Mouse (Mus musculus): ENCODE data around the gene Foxa3.

The Foxa3 gene

GRCm38 (mm10) chr7:19024581-19025255 lies 1.4 kb upstream of the Foxa3 start:
- DNase-seq (ENCODE audit: low spot score in 2 of 2): peak; percentile 55 to 57

- DNase-seq (ENCODE audit: low spot score in 2 of 2): peak; percentile 88 to 96
Measured at GRCm38 (mm10) chr7:19024096-19024506, 763 bp upstream of the Foxa3 start, which contains the start of gene Sympk. Gene Sympk, plus strand, starts transcription at chr7:19024377.

GRCm38 (mm10) chr7:19022189-19022958 lies 964 bp downstream of the Foxa3 start:
- DNase-seq (ENCODE audit: low spot score in 2 of 2): no peak

GRCm38 (mm10) chr7:19021048-19021447 lies 2.3 kb downstream of the Foxa3 start:
- no peak for DNase-seq (ENCODE audit: low spot score in 2 of 2)

- DNase-seq (ENCODE audit: low spot score in 2 of 2): no peak
Measured at GRCm38 (mm10) chr7:19017909-19018308, 5.4 kb downstream of the Foxa3 start.

GRCm38 (mm10) chr7:19016042-19016441 lies 7.3 kb downstream of the Foxa3 start:
- DNase-seq (ENCODE audit: low spot score in 2 of 2): no peak

- DNase-seq (ENCODE audit: low spot score in 2 of 2): no peak
Measured at GRCm38 (mm10) chr7:19014452-19014851, 8.9 kb downstream of the Foxa3 start.

- no peak for DNase-seq (ENCODE audit: low spot score in 2 of 2)
Measured at GRCm38 (mm10) chr7:19012882-19013281, 10.5 kb downstream of the Foxa3 start.

GRCm38 (mm10) chr7:19012025-19012621 lies 11.2 kb downstream of the Foxa3 start:
- DNase-seq (ENCODE audit: low spot score in 2 of 2): no peak

- DNase-seq (ENCODE audit: low spot score in 2 of 2): no peak
Measured at GRCm38 (mm10) chr7:19010581-19010980, 12.8 kb downstream of the Foxa3 start.

GRCm38 (mm10) chr7:19007026-19007977 lies 16.0 kb downstream of the Foxa3 start:
- DNase-seq (ENCODE audit: low spot score in 2 of 2): no peak

- peak; percentile 61 to 84 for DNase-seq (ENCODE audit: low spot score in 2 of 2)
Measured at GRCm38 (mm10) chr7:19006476-19006875, 16.9 kb downstream of the Foxa3 start.

- no peak for DNase-seq (ENCODE audit: low spot score in 2 of 2)
Measured at GRCm38 (mm10) chr7:19005417-19006121, 17.8 kb downstream of the Foxa3 start.

- DNase-seq (ENCODE audit: low spot score in 2 of 2): peak; percentile 53 to 61
Measured at GRCm38 (mm10) chr7:19004631-19005079, 18.7 kb downstream of the Foxa3 start.

- DNase-seq (ENCODE audit: low spot score in 2 of 2): peak; percentile 90 to 95
Measured at GRCm38 (mm10) chr7:19003902-19004630, 19.3 kb downstream of the Foxa3 start, which contains the start of gene Irf2bp1. Gene Irf2bp1, plus strand, starts transcription at chr7:19004044.

- peak; percentile 71 for DNase-seq (ENCODE audit: low spot score in 2 of 2)
Measured at GRCm38 (mm10) chr7:19002848-19003498, 20.4 kb downstream of the Foxa3 start.

- no peak for DNase-seq (ENCODE audit: low spot score in 2 of 2)
Measured at GRCm38 (mm10) chr7:19002115-19002514, 21.2 kb downstream of the Foxa3 start.

- DNase-seq (ENCODE audit: low spot score in 2 of 2): no peak
Measured at GRCm38 (mm10) chr7:19001807-19002085, 21.6 kb downstream of the Foxa3 start.

- DNase-seq (ENCODE audit: low spot score in 2 of 2): peak; percentile 64 to 87
Measured at GRCm38 (mm10) chr7:19001066-19001806, 22.1 kb downstream of the Foxa3 start.
